16 mouse cellular contexts compared by ENCODE assay signal in genomic region chr7:111240234-111240826, GRCm38 (mm10).
A peak's percentile ranks its signal among the peaks of the same experiment; 100 is the strongest.
DNase-seq lines count a peak whose midpoint lies in the region; ATAC-seq and TF ChIP-seq lines count a peak whose summit lies in the region.
"Had no signal": no experiment of that assay in that cellular context is flagged by ENCODE, and none has a peak within 500 bp of the region (broad histone marks: within the 10 kb centered on the region; RNA-seq: fewer than 3 reads in every experiment).

No protein-coding gene starts in this region.

- no peaks in the 10 kb centered on the region for H3K36me3 ChIP-seq in heart, embryonic 12.5 days
- no peaks in the 10 kb centered on the region for H3K36me3 ChIP-seq in lung, embryonic 14.5 days (ENCODE audit: insufficient read depth)
- H3K36me3 ChIP-seq in limb, embryonic 12.5 days, result no peaks in the 10 kb centered on the region
- no peaks in the 10 kb centered on the region for H3K36me3 ChIP-seq in intestine, postnatal 0 days (ENCODE audit: control insufficient read depth, insufficient read depth)
- H3K36me3 ChIP-seq: G1E; hindbrain, embryonic 13.5 days; liver, embryonic 15.5 days; midbrain, embryonic 12.5 days had no signal

- H3K27ac ChIP-seq in heart, embryonic 12.5 days (ENCODE audit: poor library complexity, severe bottlenecking), result no peak overlapping the region
- H3K27ac ChIP-seq in lung, embryonic 14.5 days (ENCODE audit: low read depth), result no peak overlapping the region
- no peak overlapping the region for H3K27ac ChIP-seq in limb, embryonic 12.5 days
- H3K27ac ChIP-seq in intestine, postnatal 0 days (ENCODE audit: low read depth, low read length), result no peak overlapping the region
- H3K27ac ChIP-seq: hindbrain, embryonic 13.5 days; liver, embryonic 15.5 days; midbrain, embryonic 12.5 days had no signal

- 88% methylated on average over 9 of the region's 9 CpGs for WGBS in heart, embryonic 12.5 days
- WGBS in lung, embryonic 14.5 days, result 51% methylated on average over 9 of the region's 9 CpGs
- 19% methylated on average over 9 of the region's 9 CpGs for WGBS in limb, embryonic 12.5 days
- 63% methylated on average over 9 of the region's 9 CpGs for WGBS in intestine, postnatal 0 days

- intact Hi-C loops in heart, postnatal 10 days (cut with DNase I), result no loop called here

- no peak for TF ChIP-seq CTCF in lung, embryonic 14.5 days (IDR thresholded peaks at IDR 0.05; ENCODE audit: low read depth)
- no peak for TF ChIP-seq CTCF in intestine, postnatal 0 days (IDR thresholded peaks at IDR 0.05; ENCODE audit: low read depth)

- no peaks in the 10 kb centered on the region for H3K9me3 ChIP-seq in heart, embryonic 12.5 days (replicated peaks)
- H3K9me3 ChIP-seq in lung, embryonic 14.5 days (ENCODE audit: low read depth, low read length), result 0 out of 2 replicates have a peak, but pooled peaks cover 6% of the 10 kb centered on the region
- H3K9me3 ChIP-seq in limb, embryonic 12.5 days, result peaks cover 8% of the 10 kb centered on the region; the same call in 1 of the 2 replicates
- H3K9me3 ChIP-seq in intestine, postnatal 0 days (ENCODE audit: control insufficient read depth), result peaks cover 6% of the 10 kb centered on the region; the same call in 1 of the 2 replicates
- H3K9me3 ChIP-seq: G1E; hindbrain, embryonic 13.5 days; liver, embryonic 15.5 days had no signal

- no peak for ATAC-seq in heart, embryonic 12.5 days (ENCODE audit: insufficient number of reproducible peaks, low FRiP score)
- no peak for ATAC-seq in lung, embryonic 14.5 days (ENCODE audit: insufficient read depth)
- peak; percentile 52; the same call in 1 of the 2 replicates for ATAC-seq in limb, embryonic 12.5 days (ENCODE audit: insufficient number of reproducible peaks, insufficient read depth, low FRiP score, low TSS enrichment, low read depth)
- ATAC-seq in intestine, postnatal 0 days, result no peak

- no peaks in the 10 kb centered on the region; the same call in 1 of the 2 replicates for H3K27me3 ChIP-seq in heart, embryonic 12.5 days (replicated peaks)
- no peaks in the 10 kb centered on the region for H3K27me3 ChIP-seq in lung, embryonic 14.5 days (ENCODE audit: insufficient read depth, low read length)
- peaks cover 14% of the 10 kb centered on the region for H3K27me3 ChIP-seq in limb, embryonic 12.5 days
- no peaks in the 10 kb centered on the region for H3K27me3 ChIP-seq in intestine, postnatal 0 days (replicated peaks; ENCODE audit: control insufficient read depth, insufficient read depth, low read length)
- H3K27me3 ChIP-seq: midbrain, embryonic 12.5 days had no signal

- no peak overlapping the region for H3K4me3 ChIP-seq in heart, embryonic 12.5 days
- no peak overlapping the region for H3K4me3 ChIP-seq in lung, embryonic 14.5 days (ENCODE audit: low read depth, low read length)
- no peak overlapping the region for H3K4me3 ChIP-seq in limb, embryonic 12.5 days (replicated peaks)
- no peak overlapping the region for H3K4me3 ChIP-seq in intestine, postnatal 0 days (ENCODE audit: low read depth, low read length)
- H3K4me3 ChIP-seq: hindbrain, embryonic 13.5 days; liver, embryonic 15.5 days; midbrain, embryonic 12.5 days; myocyte had no signal

- peak; percentile 70 to 72 for DNase-seq in heart, adult 18-20 months
- DNase-seq in lung, embryonic 14.5 days, result peak; percentile 80
- no peak for DNase-seq in lung, postnatal 10 days
- peak; percentile 72 to 77 for DNase-seq in heart, postnatal 10 days
- DNase-seq in lung, postnatal 36 days, result no peak
- DNase-seq: cerebellum, postnatal 14 days; right cerebral cortex, postnatal 25 days; thymus, postnatal 25 days had no signal

- H3K4me1 ChIP-seq in heart, embryonic 12.5 days (replicated peaks), result no peaks in the 10 kb centered on the region
- H3K4me1 ChIP-seq in lung, embryonic 14.5 days (ENCODE audit: insufficient read depth), result no peaks in the 10 kb centered on the region
- peaks cover 11% of the 10 kb centered on the region for H3K4me1 ChIP-seq in limb, embryonic 12.5 days (replicated peaks)
- H3K4me1 ChIP-seq in intestine, postnatal 0 days (replicated peaks; ENCODE audit: control insufficient read depth, insufficient read depth, low read length), result no peaks in the 10 kb centered on the region
- H3K4me1 ChIP-seq: liver, embryonic 15.5 days; midbrain, embryonic 12.5 days had no signal

- no peak overlapping the region for H3K4me2 ChIP-seq in heart, embryonic 12.5 days
- H3K4me2 ChIP-seq in lung, embryonic 14.5 days, result no peak overlapping the region
- H3K4me2 ChIP-seq in limb, embryonic 12.5 days, result no peak overlapping the region
- H3K4me2 ChIP-seq in intestine, postnatal 0 days (replicated peaks; ENCODE audit: low read depth), result no peak overlapping the region
- H3K4me2 ChIP-seq: hindbrain, embryonic 13.5 days; liver, embryonic 15.5 days; midbrain, embryonic 12.5 days had no signal

- no peak overlapping the region for H3K9ac ChIP-seq in heart, embryonic 12.5 days
- no peak overlapping the region for H3K9ac ChIP-seq in lung, embryonic 14.5 days
- no peak overlapping the region for H3K9ac ChIP-seq in limb, embryonic 12.5 days (replicated peaks)
- no peak overlapping the region for H3K9ac ChIP-seq in intestine, postnatal 0 days (ENCODE audit: low read depth, low read length)
- H3K9ac ChIP-seq: hindbrain, embryonic 13.5 days; liver, embryonic 15.5 days; midbrain, embryonic 12.5 days had no signal

Comparison
In these comparisons a context has a peak if more than half of its experiments do, and no peak if none do; other contexts are left out.
1. DNase-seq: peak in heart, adult 18-20 months (2 of 2), lung, embryonic 14.5 days (single experiment) and heart, postnatal 10 days (2 of 2); none in lung, postnatal 10 days (single experiment) and lung, postnatal 36 days (single experiment).